Mouse (Mus musculus) ES-E14 (cell line): ENCODE results near the gene Dhdh. TPM values are rescaled to one million over a fixed set of nuclear protein-coding genes. Genes with fewer than 3 reads are reported as not detected.
"Not testable (repeated sequence)": the region's sequence is repeated elsewhere in the genome, so short reads cannot be mapped to it uniquely, and the experiment has no call there.

ENCODE experiments used
- DNase-seq: peaks from one replicate; pipeline ENCODE4 v3.0.0-alpha.2; 2013; ENCODE audit warnings: low read depth, low spot score
- H3K27ac ChIP-seq: 2 replicates; pipeline ENCODE4 v1.5.1; 2012; ENCODE audit warnings: low read depth, mild to moderate bottlenecking, low read length, moderate library complexity, mixed read lengths; ENCODE audit not compliant: poor library complexity, insufficient read depth, severe bottlenecking
- H3K36me3 ChIP-seq: 2 replicates; pipeline ENCODE4 v1.6.1; 2012; ENCODE audit warnings: mild to moderate bottlenecking, low read length, moderate library complexity, mixed read lengths; ENCODE audit not compliant: control insufficient read depth, poor library complexity, insufficient read depth, severe bottlenecking
- H3K4me1 ChIP-seq, 2 experiments: fragments of 150-350 bp in 1 of 2; sonication (generic) in 1 of 2; 2 replicates each; pipeline ENCODE4 v1.6.1; 2012; ENCODE audit warnings: low read length in 2 of 2, mild to moderate bottlenecking in 1 of 2, mixed read lengths in 1 of 2; ENCODE audit not compliant: control insufficient read depth in 2 of 2, insufficient read depth in 2 of 2, poor library complexity in 1 of 2
- H3K4me3 ChIP-seq, 2 experiments: fragments of 150-350 bp in 1 of 2; sonication (generic) in 1 of 2; 2 replicates each; pipeline ENCODE4 v1.5.1; 2012; ENCODE audit warnings: low read length in 2 of 2, low read depth in 1 of 2, mild to moderate bottlenecking in 1 of 2, mixed read lengths in 1 of 2; ENCODE audit not compliant: insufficient read depth in 1 of 2, poor library complexity in 1 of 2, severe bottlenecking in 1 of 2
- H3K9ac ChIP-seq: 2 replicates; pipeline ENCODE4 v1.6.1; 2012; ENCODE audit warnings: low read depth, mild to moderate bottlenecking, low read length, mixed read lengths; ENCODE audit not compliant: poor library complexity, insufficient read depth, severe bottlenecking
- H3K9me3 ChIP-seq: fragments of 150-350 bp; sonication (generic); 2 replicates; pipeline ENCODE4 v1.6.1; 2012; ENCODE audit warnings: low read depth, mild to moderate bottlenecking, low read length; ENCODE audit not compliant: control insufficient read depth, insufficient read depth
- CHD2 ChIP-seq: IDR thresholded peaks from 2 replicates; pipeline ENCODE4 v1.6.1; 2014; ENCODE audit warnings: mild to moderate bottlenecking, low read depth, low read length, inconsistent platforms
- HCFC1 ChIP-seq: IDR thresholded peaks from 2 replicates; pipeline ENCODE4 v1.6.1; 2012; ENCODE audit warnings: low read length, inconsistent platforms, borderline replicate concordance; ENCODE audit not compliant: insufficient read depth
- MAFK ChIP-seq: IDR thresholded peaks from 2 replicates; pipeline ENCODE4 v1.6.1; 2014; ENCODE audit warnings: mild to moderate bottlenecking, low read depth, low read length, inconsistent platforms; ENCODE audit not compliant: insufficient read depth
- ZC3H11A ChIP-seq: IDR thresholded peaks from 2 replicates; pipeline ENCODE4 v1.6.1; 2012; ENCODE audit warnings: low read depth, mild to moderate bottlenecking, inconsistent platforms, low read length, borderline replicate concordance
- ZNF384 ChIP-seq: IDR thresholded peaks from 2 replicates; pipeline ENCODE4 v1.6.1; 2012; ENCODE audit warnings: low read depth, low read length, inconsistent platforms
- in situ Hi-C, 2 experiments: fragments of 600-800 bp; cut with MboI; formaldehyde crosslinking; loops; one replicate each; pipeline ENCODE4 v1.15.1; 2025; ENCODE audit warnings: low sequenced_read_pairs in 2 of 2, inconsistent platforms in 1 of 2; ENCODE audit not compliant: unreplicated experiment in 2 of 2
- total RNA-seq: library from RNA; depleted of rRNA; stranded (reverse); fragments of 300-350 nt; gene quantifications from 2 replicates; pipeline ENCODE4 v1.2.3, GENCODE M21; 2012

The Dhdh gene
- total RNA-seq, 1 experiment, result 3.6 TPM

DNA sequence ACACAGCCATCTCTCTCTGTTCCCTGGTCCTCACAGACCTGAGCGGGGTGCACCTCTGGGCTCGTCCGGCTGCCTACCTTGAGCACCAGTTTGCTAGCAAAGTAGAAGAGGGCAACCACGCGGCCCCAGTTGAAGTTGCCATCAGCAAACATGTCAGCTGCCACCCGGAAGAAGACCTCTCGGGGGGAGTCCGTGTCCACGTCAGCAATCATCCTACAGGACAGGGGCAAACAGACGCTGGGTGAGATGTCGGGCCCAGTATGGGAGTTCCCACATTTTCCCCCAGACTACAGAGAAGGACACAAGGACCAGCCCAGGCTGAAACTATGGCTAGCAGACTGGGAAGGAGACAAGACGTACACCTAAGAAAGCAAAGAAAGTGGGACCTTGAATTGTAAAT lies 23.5 kb downstream of the Dhdh start:
- Histone ChIP-seq H3K9ac (peak overlapping the region; percentile 93; the same call in 1 of the 2 replicates), H3K9me3 (no peaks in the 10 kb centered on the region), H3K27ac (peak overlapping the region; percentile 91; the same call in 1 of the 2 replicates), H3K36me3 (peaks cover 38% of the 10 kb centered on the region), H3K4me3 (peak overlapping the region; percentile 74 to 80), H3K4me1 (peaks cover 0 to 3% of the 10 kb centered on the region in 2 experiments; a peak in 2 of 4 replicates)
- TF ChIP-seq ZC3H11A, result no peak
- TF ChIP-seq HCFC1, result no peak
- TF ChIP-seq CHD2, result no peak
- TF ChIP-seq ZNF384, result no peak
- no peak for TF ChIP-seq MAFK
- no peak for DNase-seq
- in situ Hi-C loops, result no loop called here

DNA sequence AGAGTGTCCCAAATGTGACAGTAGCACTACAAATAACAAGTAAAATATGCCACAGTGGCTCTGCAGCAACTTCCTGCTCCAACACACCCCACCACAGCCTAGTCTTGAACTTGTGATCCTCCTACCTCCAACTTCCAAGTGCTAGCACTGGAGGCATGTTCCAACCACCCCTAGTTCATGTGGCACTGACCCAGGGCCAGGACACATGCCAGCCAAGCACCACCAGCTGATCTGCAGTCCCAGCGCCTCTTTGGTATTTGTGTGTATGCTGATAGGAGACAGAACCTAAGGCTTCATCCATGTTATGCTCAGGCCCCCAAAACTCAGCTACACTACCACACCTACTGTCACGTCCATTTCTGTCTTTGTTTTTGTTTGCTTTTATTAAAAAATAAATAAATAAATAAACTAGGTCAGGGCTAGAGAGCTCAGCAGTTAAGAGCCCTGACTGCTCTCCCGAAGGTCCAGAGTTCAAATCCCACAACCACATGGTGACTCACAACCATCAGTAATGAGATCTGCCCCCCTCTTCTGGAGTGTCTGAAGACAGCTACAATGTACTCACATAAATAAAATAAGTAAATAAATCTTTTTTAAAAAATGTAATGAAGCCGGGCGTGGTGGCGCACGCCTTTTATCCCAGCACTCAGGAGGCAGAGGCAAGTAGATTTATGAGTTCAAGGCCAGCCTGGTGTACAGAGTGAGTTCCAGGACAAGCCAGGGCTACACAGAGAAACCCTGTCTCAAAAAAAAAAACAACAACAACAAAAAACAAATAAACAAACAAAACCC lies 24.4 kb downstream of the Dhdh start:
- Histone ChIP-seq H3K9me3 (no peaks in the 10 kb centered on the region), H3K27ac (no peak overlapping the region), H3K4me1 (peaks cover 0 to 3% of the 10 kb centered on the region in 2 experiments; a peak in 2 of 4 replicates), H3K9ac (no peak overlapping the region; the same call in 1 of the 2 replicates), H3K36me3 (peaks cover 40% of the 10 kb centered on the region), H3K4me3 (no peak overlapping the region; a peak in 2 of 4 replicates)
- no peak for TF ChIP-seq CHD2
- TF ChIP-seq HCFC1, result no peak
- no peak for TF ChIP-seq ZNF384
- no peak for TF ChIP-seq ZC3H11A
- no peak for TF ChIP-seq MAFK
- in situ Hi-C loops, result no loop called here
- DNase-seq, result no peak

DNA sequence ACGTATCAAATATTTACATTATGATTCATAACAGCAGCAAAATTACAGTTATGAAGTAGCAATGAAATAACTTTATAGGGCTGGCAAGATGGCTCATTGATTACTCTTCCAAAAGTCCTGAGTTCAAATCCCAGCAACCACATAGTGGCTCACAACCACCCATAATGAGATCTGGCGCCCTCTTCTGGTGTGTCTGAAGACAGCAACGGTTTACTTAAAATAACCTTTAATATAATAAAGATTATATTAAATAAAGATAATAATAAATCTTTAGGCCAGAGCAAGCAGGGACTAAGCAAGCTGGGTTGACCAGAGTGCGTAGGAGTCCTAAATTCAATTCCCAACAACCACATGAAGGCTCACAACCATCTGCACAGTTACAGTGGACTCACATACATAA lies 25.7 kb downstream of the Dhdh start:
- Histone ChIP-seq H3K27ac (peak overlapping the region; percentile 99; the same call in 1 of the 2 replicates), H3K36me3 (peaks cover 52% of the 10 kb centered on the region)
- DNase-seq, in situ Hi-C loops, H3K9me3 ChIP-seq, H3K4me3 ChIP-seq, H3K4me1 ChIP-seq, H3K9ac ChIP-seq: not testable (repeated sequence)

DNA sequence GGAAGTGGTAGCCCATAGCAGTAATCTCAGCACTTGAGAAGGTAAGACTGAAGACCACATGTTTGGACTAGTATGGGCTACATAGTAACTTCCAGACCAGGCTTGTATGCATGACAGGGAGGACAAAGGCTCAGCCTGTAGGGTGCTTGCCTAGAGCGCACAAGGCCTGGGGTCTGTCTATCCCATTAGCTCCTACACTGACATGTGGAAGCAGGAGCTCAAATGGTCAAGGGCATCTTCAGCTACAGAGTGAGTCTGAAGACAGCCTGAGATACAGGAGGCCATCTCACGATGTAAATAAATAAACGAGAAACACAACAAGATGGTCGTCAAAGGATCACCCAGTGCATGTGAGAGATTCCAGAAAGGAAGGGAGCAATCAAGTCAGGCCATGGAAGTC lies 26.3 kb downstream of the Dhdh start:
- H3K27ac ChIP-seq, result peak overlapping the region; percentile 99; the same call in 1 of the 2 replicates
- in situ Hi-C loops, result no loop called here

More for the DNA sequence above, 26.3 kb downstream of the Dhdh start:
- Histone ChIP-seq H3K4me1 (no peaks in the 10 kb centered on the region; a peak in 2 of 4 replicates), H3K9me3 (no peaks in the 10 kb centered on the region), H3K9ac (no peak overlapping the region), H3K4me3 (0 out of 4 replicates have a peak overlapping the region, but pooled peaks of 1 of the 2 experiments have one; percentile 14), H3K36me3 (peaks cover 57% of the 10 kb centered on the region)
- TF ChIP-seq CHD2, result no peak
- no peak for TF ChIP-seq MAFK
- TF ChIP-seq HCFC1, result no peak
- TF ChIP-seq ZC3H11A, result no peak
- no peak for TF ChIP-seq ZNF384
- DNase-seq, result no peak
